Mouse (Mus musculus) ES-E14 (cell line): ENCODE measurements around the gene Ppp5c. TPM values are rescaled to one million over a fixed set of nuclear protein-coding genes. Genes with fewer than 3 reads are reported as not detected.

Experiments
- DNase-seq: peaks from one replicate; pipeline ENCODE4 v3.0.0-alpha.2; 2013; ENCODE audit warnings: low read depth, low spot score
- H3K27ac ChIP-seq: 2 replicates; pipeline ENCODE4 v1.5.1; 2012; ENCODE audit warnings: low read depth, mild to moderate bottlenecking, low read length, moderate library complexity, mixed read lengths; ENCODE audit not compliant: poor library complexity, insufficient read depth, severe bottlenecking
- H3K36me3 ChIP-seq: 2 replicates; pipeline ENCODE4 v1.6.1; 2012; ENCODE audit warnings: mild to moderate bottlenecking, low read length, moderate library complexity, mixed read lengths; ENCODE audit not compliant: control insufficient read depth, poor library complexity, insufficient read depth, severe bottlenecking
- H3K4me1 ChIP-seq, 2 experiments: fragments of 150-350 bp in 1 of 2; sonication (generic) in 1 of 2; 2 replicates each; pipeline ENCODE4 v1.6.1; 2012; ENCODE audit warnings: low read length in 2 of 2, mild to moderate bottlenecking in 1 of 2, mixed read lengths in 1 of 2; ENCODE audit not compliant: control insufficient read depth in 2 of 2, insufficient read depth in 2 of 2, poor library complexity in 1 of 2
- H3K4me3 ChIP-seq, 2 experiments: fragments of 150-350 bp in 1 of 2; sonication (generic) in 1 of 2; 2 replicates each; pipeline ENCODE4 v1.5.1; 2012; ENCODE audit warnings: low read length in 2 of 2, low read depth in 1 of 2, mild to moderate bottlenecking in 1 of 2, mixed read lengths in 1 of 2; ENCODE audit not compliant: insufficient read depth in 1 of 2, poor library complexity in 1 of 2, severe bottlenecking in 1 of 2
- H3K9ac ChIP-seq: 2 replicates; pipeline ENCODE4 v1.6.1; 2012; ENCODE audit warnings: low read depth, mild to moderate bottlenecking, low read length, mixed read lengths; ENCODE audit not compliant: poor library complexity, insufficient read depth, severe bottlenecking
- H3K9me3 ChIP-seq: fragments of 150-350 bp; sonication (generic); 2 replicates; pipeline ENCODE4 v1.6.1; 2012; ENCODE audit warnings: low read depth, mild to moderate bottlenecking, low read length; ENCODE audit not compliant: control insufficient read depth, insufficient read depth
- CHD2 ChIP-seq: IDR thresholded peaks from 2 replicates; pipeline ENCODE4 v1.6.1; 2014; ENCODE audit warnings: mild to moderate bottlenecking, low read depth, low read length, inconsistent platforms
- HCFC1 ChIP-seq: IDR thresholded peaks from 2 replicates; pipeline ENCODE4 v1.6.1; 2012; ENCODE audit warnings: low read length, inconsistent platforms, borderline replicate concordance; ENCODE audit not compliant: insufficient read depth
- MAFK ChIP-seq: IDR thresholded peaks from 2 replicates; pipeline ENCODE4 v1.6.1; 2014; ENCODE audit warnings: mild to moderate bottlenecking, low read depth, low read length, inconsistent platforms; ENCODE audit not compliant: insufficient read depth
- ZC3H11A ChIP-seq: IDR thresholded peaks from 2 replicates; pipeline ENCODE4 v1.6.1; 2012; ENCODE audit warnings: low read depth, mild to moderate bottlenecking, inconsistent platforms, low read length, borderline replicate concordance
- ZNF384 ChIP-seq: IDR thresholded peaks from 2 replicates; pipeline ENCODE4 v1.6.1; 2012; ENCODE audit warnings: low read depth, low read length, inconsistent platforms
- in situ Hi-C, 2 experiments: fragments of 600-800 bp; cut with MboI; formaldehyde crosslinking; loops; one replicate each; pipeline ENCODE4 v1.15.1; 2025; ENCODE audit warnings: low sequenced_read_pairs in 2 of 2, inconsistent platforms in 1 of 2; ENCODE audit not compliant: unreplicated experiment in 2 of 2
- total RNA-seq: library from RNA; depleted of rRNA; stranded (reverse); fragments of 300-350 nt; gene quantifications from 2 replicates; pipeline ENCODE4 v1.2.3, GENCODE M21; 2012

Ppp5c gene
- total RNA-seq, 1 experiment: 112 TPM

GRCm38 (mm10) chr7:16976298-16976697, 51.4 kb downstream of the Ppp5c start:
- TF ChIP-seq ZNF384 (no peak), CHD2 (no peak), ZC3H11A (no peak), MAFK (peak; percentile 81), HCFC1 (no peak)
- in situ Hi-C loops: no loop called here
- no peak overlapping the region for H3K4me3 ChIP-seq
- no peak for DNase-seq
- H3K9me3 ChIP-seq: no peaks in the 10 kb centered on the region
- H3K27ac ChIP-seq: no peak overlapping the region
- H3K36me3 ChIP-seq: no peaks in the 10 kb centered on the region
- no peak overlapping the region for H3K9ac ChIP-seq
- peaks cover 2 to 9% of the 10 kb centered on the region in 2 experiments; a peak in 2 of 4 replicates for H3K4me1 ChIP-seq

GRCm38 (mm10) chr7:16974018-16974417, 53.7 kb downstream of the Ppp5c start:
- TF ChIP-seq MAFK (no peak), CHD2 (no peak), ZC3H11A (no peak), HCFC1 (no peak), ZNF384 (no peak)
- no peak for DNase-seq

GRCm38 (mm10) chr7:16971160-16971559, 56.6 kb downstream of the Ppp5c start:
- in situ Hi-C loops: no loop called here
- Histone ChIP-seq H3K36me3 (no peaks in the 10 kb centered on the region), H3K27ac (no peak overlapping the region), H3K9ac (no peak overlapping the region), H3K4me3 (no peak overlapping the region), H3K4me1 (peaks cover 0 to under 1% of the 10 kb centered on the region in 2 experiments; a peak in 1 of 4 replicates), H3K9me3 (no peaks in the 10 kb centered on the region)
- TF ChIP-seq MAFK (no peak), CHD2 (no peak), ZC3H11A (no peak), HCFC1 (no peak)
- DNase-seq: no peak

More at GRCm38 (mm10) chr7:16974018-16974417, 53.7 kb downstream of the Ppp5c start:
- Histone ChIP-seq H3K4me1 (peaks cover 0 to 5% of the 10 kb centered on the region in 2 experiments; a peak in 1 of 4 replicates), H3K4me3 (no peak overlapping the region), H3K9ac (no peak overlapping the region), H3K9me3 (no peaks in the 10 kb centered on the region), H3K36me3 (no peaks in the 10 kb centered on the region), H3K27ac (no peak overlapping the region)
- in situ Hi-C loops: no loop called here

GRCm38 (mm10) chr7:16968414-16968813, 59.3 kb downstream of the Ppp5c start:
- Histone ChIP-seq H3K9me3 (no peaks in the 10 kb centered on the region), H3K36me3 (no peaks in the 10 kb centered on the region), H3K4me3 (no peak overlapping the region), H3K27ac (no peak overlapping the region), H3K4me1 (no peaks in the 10 kb centered on the region), H3K9ac (no peak overlapping the region)
- in situ Hi-C loops: no loop called here
- DNase-seq: no peak
- TF ChIP-seq ZC3H11A (no peak), CHD2 (no peak)

- Histone ChIP-seq H3K27ac (no peak overlapping the region), H3K36me3 (no peaks in the 10 kb centered on the region), H3K4me3 (no peak overlapping the region), H3K4me1 (peaks cover 0 to 3% of the 10 kb centered on the region in 2 experiments; a peak in 1 of 4 replicates), H3K9me3 (no peaks in the 10 kb centered on the region), H3K9ac (no peak overlapping the region)
- in situ Hi-C loops: no loop called here
- DNase-seq: no peak
- no peak for TF ChIP-seq CHD2
- TF ChIP-seq MAFK: no peak
- TF ChIP-seq ZNF384: no peak
Measured at GRCm38 (mm10) chr7:16961678-16962077, 66.0 kb downstream of the Ppp5c start.
